Mouse (Mus musculus) testis, adult 2 months (tissue): ENCODE results near the gene Plek.

Experiments used
- CTCF ChIP-seq: fragments of 200-500 bp; IDR thresholded peaks from 2 replicates; pipeline ENCODE4 v1.5.1; 2012; ENCODE audit warnings: low read depth, mild to moderate bottlenecking, inconsistent platforms, low read length, moderate library complexity; ENCODE audit not compliant: control insufficient read depth, insufficient read depth, insufficient replicate concordance
- POLR2A ChIP-seq: fragments of 200-500 bp; IDR thresholded peaks from 2 replicates; pipeline ENCODE4 v1.6.1; 2012; ENCODE audit warnings: low read depth, mild to moderate bottlenecking, inconsistent platforms, low read length, moderate library complexity; ENCODE audit not compliant: control insufficient read depth

GRCm38 (mm10) chr11:17000353-17001334 lies 51.5 kb downstream of the Plek start:
- TF ChIP-seq POLR2A (no peak), CTCF (no peak)
